Mouse (Mus musculus): ENCODE results near the gene Cep295nl. TPM values are rescaled to one million over a fixed set of nuclear protein-coding genes. Genes with fewer than 3 reads are reported as not detected.

Gene Cep295nl
- polyA plus RNA-seq, 1 experiment from 2014 or later: 0.15 TPM

DNA sequence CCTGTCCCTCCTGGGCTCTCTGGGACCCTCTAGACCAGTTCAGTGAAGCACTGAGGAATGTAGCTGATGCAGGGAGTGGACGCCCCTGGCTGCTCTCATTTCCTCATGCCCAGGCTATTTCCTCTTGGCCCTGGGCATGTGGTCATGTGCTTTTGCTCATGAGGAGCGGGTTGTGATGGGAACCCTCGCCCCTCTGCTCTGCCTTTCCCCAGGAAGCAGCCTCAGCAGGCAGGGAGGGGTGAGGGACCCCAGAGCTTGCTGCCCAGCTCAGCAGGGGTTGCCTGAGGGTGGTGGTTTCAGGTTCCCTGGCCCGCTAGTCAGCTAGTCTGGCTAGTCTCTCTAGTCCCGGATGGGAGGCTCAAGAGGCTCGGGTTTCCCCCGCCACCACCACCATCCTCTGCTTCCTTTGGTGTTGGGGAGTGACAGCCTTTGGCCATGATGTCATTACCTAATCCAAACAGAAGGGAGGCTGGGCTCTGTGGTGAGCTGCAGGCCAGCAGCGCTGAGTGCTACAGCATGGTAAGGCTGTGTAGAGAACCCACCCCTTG is 20.7 kb upstream of the Cep295nl start:
- H3K4me2 ChIP-seq (ENCODE audit: low read length): no peak overlapping the region
- peaks cover 3% of the 10 kb centered on the region; the same call in 1 of the 2 replicates for H3K4me1 ChIP-seq (ENCODE audit: control insufficient read depth, insufficient read depth, low read depth, low read length)
- H3K9ac ChIP-seq (ENCODE audit: low read depth, low read length): peak overlapping the region; percentile 27; the same call in 1 of the 2 replicates
- ATAC-seq: peak; percentile 69
- no peak overlapping the region for H3K27ac ChIP-seq (ENCODE audit: low read depth, low read length)
- no peaks in the 10 kb centered on the region for H3K27me3 ChIP-seq (replicated peaks; ENCODE audit: control insufficient read depth, insufficient read depth, low read length)
- H3K4me3 ChIP-seq (ENCODE audit: low read length): no peak overlapping the region
- no peaks in the 10 kb centered on the region for H3K9me3 ChIP-seq (ENCODE audit: control insufficient read depth, low read length)
- no peaks in the 10 kb centered on the region for H3K36me3 ChIP-seq (ENCODE audit: control insufficient read depth, insufficient read depth, low read length)
- 13% methylated on average over 8 of the region's 8 CpGs for WGBS

DNA sequence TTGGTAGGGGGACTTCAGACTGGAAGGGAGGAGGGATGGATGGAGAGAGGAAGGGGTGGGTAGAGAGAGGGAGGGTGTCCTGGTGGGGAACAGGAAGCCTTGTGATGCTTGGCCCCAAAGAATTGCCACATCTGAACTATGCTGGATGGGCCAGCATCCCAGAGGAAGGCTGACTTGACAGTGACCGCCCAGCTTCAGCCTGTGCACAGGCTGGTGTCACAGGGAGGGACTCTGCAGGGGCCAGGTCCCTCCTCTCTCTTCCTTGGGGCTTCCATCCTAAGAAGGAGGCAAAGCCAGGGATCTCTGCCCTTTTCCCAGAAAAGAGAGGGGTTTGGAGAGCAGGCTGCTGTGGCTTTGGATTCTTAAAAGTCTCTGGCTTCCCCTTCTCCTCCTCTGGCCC is 20.2 kb upstream of the Cep295nl start:
- no peak overlapping the region for H3K27ac ChIP-seq (ENCODE audit: low read depth, low read length)
- WGBS: 80% methylated on average over 1 of the region's 1 CpGs
- H3K4me3 ChIP-seq (ENCODE audit: low read length): no peak overlapping the region
- peaks cover 3% of the 10 kb centered on the region; the same call in 1 of the 2 replicates for H3K4me1 ChIP-seq (ENCODE audit: control insufficient read depth, insufficient read depth, low read depth, low read length)
- no peaks in the 10 kb centered on the region for H3K27me3 ChIP-seq (replicated peaks; ENCODE audit: control insufficient read depth, insufficient read depth, low read length)
- no peaks in the 10 kb centered on the region for H3K36me3 ChIP-seq (ENCODE audit: control insufficient read depth, insufficient read depth, low read length)
- H3K9ac ChIP-seq (ENCODE audit: low read depth, low read length): no peak overlapping the region
- no peaks in the 10 kb centered on the region for H3K9me3 ChIP-seq (ENCODE audit: control insufficient read depth, low read length)
- ATAC-seq: no peak
- no peak overlapping the region for H3K4me2 ChIP-seq (ENCODE audit: low read length)

DNA sequence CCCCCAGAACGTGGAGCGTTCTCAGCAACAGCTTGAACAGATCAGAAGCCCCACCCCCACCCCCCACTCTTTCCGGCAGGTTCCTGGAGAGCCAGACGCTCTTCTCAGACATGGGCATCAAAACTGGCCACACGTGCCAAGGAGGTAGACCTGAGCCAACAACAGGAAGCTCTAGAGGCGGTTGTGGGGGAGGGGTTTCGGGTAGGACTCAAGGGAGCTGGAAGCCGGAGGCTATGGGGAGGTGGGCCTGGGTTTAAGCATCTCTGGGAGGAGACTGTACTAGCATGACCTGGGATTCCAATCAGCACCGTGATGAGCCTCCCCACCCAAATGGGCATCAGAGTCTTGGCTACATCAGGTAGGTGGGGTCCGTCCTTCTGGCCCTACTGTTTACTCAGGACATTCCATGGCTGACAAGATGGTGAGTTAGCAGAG is 18.6 kb upstream of the Cep295nl start:
- no peak for ATAC-seq
- Histone ChIP-seq H3K4me3 (ENCODE audit: low read length) (no peak overlapping the region), H3K27ac (ENCODE audit: low read depth, low read length) (no peak overlapping the region), H3K27me3 (replicated peaks; ENCODE audit: control insufficient read depth, insufficient read depth, low read length) (no peaks in the 10 kb centered on the region), H3K4me1 (ENCODE audit: control insufficient read depth, insufficient read depth, low read depth, low read length) (peaks cover 5% of the 10 kb centered on the region), H3K9ac (ENCODE audit: low read depth, low read length) (no peak overlapping the region), H3K36me3 (ENCODE audit: control insufficient read depth, insufficient read depth, low read length) (no peaks in the 10 kb centered on the region), H3K9me3 (ENCODE audit: control insufficient read depth, low read length) (no peaks in the 10 kb centered on the region), H3K4me2 (ENCODE audit: low read length) (no peak overlapping the region)
- WGBS: 69% methylated on average over 10 of the region's 10 CpGs

DNA sequence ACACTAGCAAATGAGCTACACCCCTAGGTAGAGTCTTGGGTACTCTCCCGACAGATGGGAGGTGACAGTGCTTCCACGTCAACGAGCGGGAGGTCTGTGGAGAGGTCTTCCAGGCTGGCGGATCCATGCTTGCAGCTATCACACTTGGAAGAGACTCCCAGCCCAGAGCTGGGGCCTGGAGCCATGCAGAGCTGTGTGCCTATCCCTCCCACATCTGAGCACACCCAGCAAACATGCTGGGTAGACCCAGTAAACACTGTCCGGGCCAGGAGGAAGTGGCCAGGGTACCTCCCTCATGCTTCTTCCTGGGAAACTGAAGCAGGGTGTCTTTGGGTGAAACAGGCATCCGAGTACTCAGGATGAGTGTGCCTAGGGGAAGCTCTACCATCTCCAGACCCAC is 18.2 kb upstream of the Cep295nl start:
- WGBS: 71% methylated on average over 7 of the region's 7 CpGs
- H3K4me2 ChIP-seq (ENCODE audit: low read length): no peak overlapping the region
- no peaks in the 10 kb centered on the region for H3K27me3 ChIP-seq (replicated peaks; ENCODE audit: control insufficient read depth, insufficient read depth, low read length)
- no peak overlapping the region for H3K9ac ChIP-seq (ENCODE audit: low read depth, low read length)
- H3K4me1 ChIP-seq (ENCODE audit: control insufficient read depth, insufficient read depth, low read depth, low read length): peaks cover 9% of the 10 kb centered on the region
- H3K36me3 ChIP-seq (ENCODE audit: control insufficient read depth, insufficient read depth, low read length): no peaks in the 10 kb centered on the region
- H3K4me3 ChIP-seq (ENCODE audit: low read length): no peak overlapping the region
- no peak for ATAC-seq
- no peak overlapping the region for H3K27ac ChIP-seq (ENCODE audit: low read depth, low read length)
- no peaks in the 10 kb centered on the region for H3K9me3 ChIP-seq (ENCODE audit: control insufficient read depth, low read length)

DNA sequence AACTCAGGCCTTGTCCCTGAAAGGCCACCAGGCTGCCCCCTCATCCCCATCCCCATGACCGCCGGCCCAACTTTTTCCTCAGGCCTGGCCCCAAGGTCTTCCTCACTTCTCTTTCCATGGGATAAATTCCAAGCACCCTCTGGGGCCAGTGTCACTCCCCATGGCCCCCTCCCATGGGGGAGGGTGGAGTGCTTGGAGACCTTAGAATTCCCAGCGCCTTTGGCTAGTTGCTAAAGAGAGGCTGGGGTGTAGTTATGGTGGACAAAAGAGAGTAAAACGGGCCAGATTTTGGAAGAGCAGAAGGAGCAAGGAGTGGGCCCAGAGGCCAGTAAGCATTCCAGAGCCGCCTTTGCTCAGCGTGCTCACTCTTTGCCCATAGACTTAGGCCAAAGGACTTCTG is 13.3 kb upstream of the Cep295nl start, which contains the start of gene Timp2:
TSS of gene Timp2 (minus strand) at position 101 of the 400 bp plus-strand sequence.
- peak within 1 kb of the TSS; percentile 95 for H3K9ac ChIP-seq (ENCODE audit: low read depth, low read length)
- H3K27ac ChIP-seq (ENCODE audit: low read depth, low read length): peak within 1 kb of the TSS; percentile 86
- no peaks in the 10 kb centered on the region for H3K9me3 ChIP-seq (ENCODE audit: control insufficient read depth, low read length)
- ATAC-seq: no peak
- WGBS: 28% methylated on average over 6 of the region's 6 CpGs
- H3K4me3 ChIP-seq (ENCODE audit: low read length): peak within 1 kb of the TSS; percentile 77
- no peaks in the 10 kb centered on the region for H3K36me3 ChIP-seq (ENCODE audit: control insufficient read depth, insufficient read depth, low read length)
- peaks cover 27% of the 10 kb centered on the region for H3K4me1 ChIP-seq (ENCODE audit: control insufficient read depth, insufficient read depth, low read depth, low read length)
- peak within 1 kb of the TSS; percentile 82 for H3K4me2 ChIP-seq (ENCODE audit: low read length)
- no peaks in the 10 kb centered on the region for H3K27me3 ChIP-seq (replicated peaks; ENCODE audit: control insufficient read depth, insufficient read depth, low read length)

DNA sequence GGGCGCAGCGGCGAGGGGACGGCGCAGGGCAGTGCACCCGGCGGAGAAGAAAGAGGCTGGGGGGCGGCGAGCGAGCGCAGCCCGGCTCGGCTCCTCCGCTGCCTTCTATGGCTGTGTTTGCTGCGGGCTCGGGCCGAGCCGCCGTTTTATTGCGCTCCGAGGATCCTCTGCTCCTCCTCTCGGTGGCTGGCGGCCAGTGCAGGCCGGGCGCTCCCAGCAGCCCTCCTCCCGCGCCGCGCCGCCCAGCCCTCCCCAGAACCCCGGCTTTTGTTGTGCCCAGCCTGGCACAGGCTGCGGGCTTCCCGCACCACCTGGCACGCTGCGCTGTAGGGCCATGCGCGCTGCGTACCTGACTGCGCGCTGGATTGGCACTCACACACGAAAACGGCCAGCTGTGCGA is 12.9 kb upstream of the Cep295nl start:
- under 1% methylated on average over 25 of the region's 43 CpGs for WGBS
- Histone ChIP-seq H3K9ac (ENCODE audit: low read depth, low read length) (peak overlapping the region; percentile 95), H3K4me3 (ENCODE audit: low read length) (peak overlapping the region; percentile 77), H3K27me3 (replicated peaks; ENCODE audit: control insufficient read depth, insufficient read depth, low read length) (no peaks in the 10 kb centered on the region), H3K27ac (ENCODE audit: low read depth, low read length) (peak overlapping the region; percentile 86), H3K9me3 (ENCODE audit: control insufficient read depth, low read length) (no peaks in the 10 kb centered on the region), H3K36me3 (ENCODE audit: control insufficient read depth, insufficient read depth, low read length) (no peaks in the 10 kb centered on the region), H3K4me1 (ENCODE audit: control insufficient read depth, insufficient read depth, low read depth, low read length) (peaks cover 27% of the 10 kb centered on the region), H3K4me2 (ENCODE audit: low read length) (peak overlapping the region; percentile 82)
- peak; percentile 96 for ATAC-seq

DNA sequence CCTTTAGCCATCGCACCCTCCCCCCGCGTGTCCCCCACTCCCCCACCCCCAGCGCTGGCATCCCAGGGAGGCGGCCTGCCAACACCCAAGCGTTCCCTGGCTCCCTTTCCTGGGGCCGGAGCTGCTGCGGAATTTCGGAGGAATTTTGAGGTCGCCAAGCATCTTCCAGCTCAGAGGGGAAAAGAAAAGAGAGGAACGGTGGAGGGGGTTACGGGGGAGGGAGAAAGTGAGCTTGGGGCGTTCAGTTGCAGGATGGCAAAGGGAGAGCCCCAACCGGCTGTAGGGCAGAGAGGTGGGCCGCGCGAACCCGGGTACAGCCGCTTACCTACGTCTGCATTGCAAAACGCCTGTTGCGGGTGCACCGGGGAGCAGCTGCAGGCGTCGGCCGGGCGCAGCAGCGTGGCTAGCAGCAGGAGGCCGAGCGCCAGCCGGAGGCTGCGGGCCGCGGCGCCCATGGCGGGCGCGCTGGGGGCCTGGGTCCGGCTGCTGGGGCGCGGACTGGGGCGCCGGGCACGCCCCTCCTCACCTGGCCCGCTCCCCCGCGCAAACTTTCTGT is 12.4 kb upstream of the Cep295nl start:
- H3K4me3 ChIP-seq (ENCODE audit: low read length): peak overlapping the region; percentile 77
- H3K9me3 ChIP-seq (ENCODE audit: control insufficient read depth, low read length): no peaks in the 10 kb centered on the region
- WGBS: under 1% methylated on average over 47 of the region's 47 CpGs
- H3K27me3 ChIP-seq (replicated peaks; ENCODE audit: control insufficient read depth, insufficient read depth, low read length): no peaks in the 10 kb centered on the region
- no peaks in the 10 kb centered on the region for H3K36me3 ChIP-seq (ENCODE audit: control insufficient read depth, insufficient read depth, low read length)
- peak overlapping the region; percentile 82 for H3K4me2 ChIP-seq (ENCODE audit: low read length)
- peak overlapping the region; percentile 95 for H3K9ac ChIP-seq (ENCODE audit: low read depth, low read length)
- ATAC-seq: peak; percentile 44; the same call in 1 of the 2 replicates
- peaks cover 27% of the 10 kb centered on the region for H3K4me1 ChIP-seq (ENCODE audit: control insufficient read depth, insufficient read depth, low read depth, low read length)
- H3K27ac ChIP-seq (ENCODE audit: low read depth, low read length): peak overlapping the region; percentile 86

DNA sequence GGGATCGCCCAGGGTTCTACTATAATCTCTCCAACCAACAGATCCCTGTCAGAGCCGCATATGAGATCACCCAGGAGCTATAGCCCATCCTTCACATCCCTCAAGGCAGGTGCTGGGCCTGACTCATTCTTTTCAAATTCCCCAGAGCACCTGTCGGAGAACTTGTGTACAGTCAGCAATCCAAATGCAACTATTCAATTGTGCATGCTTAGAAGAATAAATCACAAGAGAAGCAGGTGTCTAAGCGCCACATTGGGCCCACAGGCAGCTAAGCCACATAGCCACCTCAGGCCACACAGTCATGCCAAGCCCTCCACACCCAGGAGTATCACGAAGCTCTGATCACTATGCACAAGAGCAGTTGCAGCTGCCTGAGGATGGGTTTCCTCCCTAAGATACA is 7.2 kb upstream of the Cep295nl start:
- Histone ChIP-seq H3K27me3 (replicated peaks; ENCODE audit: control insufficient read depth, insufficient read depth, low read length) (no peaks in the 10 kb centered on the region), H3K9me3 (ENCODE audit: control insufficient read depth, low read length) (no peaks in the 10 kb centered on the region), H3K4me3 (ENCODE audit: low read length) (no peak overlapping the region), H3K4me2 (ENCODE audit: low read length) (no peak overlapping the region), H3K27ac (ENCODE audit: low read depth, low read length) (no peak overlapping the region), H3K9ac (ENCODE audit: low read depth, low read length) (no peak overlapping the region), H3K4me1 (ENCODE audit: control insufficient read depth, insufficient read depth, low read depth, low read length) (peaks cover 29% of the 10 kb centered on the region), H3K36me3 (ENCODE audit: control insufficient read depth, insufficient read depth, low read length) (no peaks in the 10 kb centered on the region)
- no peak for ATAC-seq
- 88% methylated on average over 5 of the region's 5 CpGs for WGBS

DNA sequence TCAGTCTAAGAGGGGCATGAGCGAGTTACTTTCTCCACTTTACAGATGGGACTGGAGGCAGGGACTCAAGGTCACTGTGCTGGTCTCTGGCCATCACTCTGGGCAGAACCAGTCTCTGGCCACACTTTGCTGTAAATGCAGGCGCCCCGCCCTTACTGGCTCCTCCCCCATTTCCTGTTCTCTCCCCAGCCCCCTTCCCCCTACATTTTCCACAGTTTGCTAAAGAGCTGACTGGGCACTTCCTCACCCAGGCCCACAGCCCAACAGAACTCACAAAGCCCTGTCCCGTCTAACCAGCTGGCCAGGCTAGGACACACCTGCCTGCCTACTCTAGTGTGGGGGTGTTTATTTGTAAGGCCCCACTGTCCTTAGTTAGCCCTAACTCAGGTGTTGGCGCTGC is 6.6 kb upstream of the Cep295nl start:
- peaks cover 25% of the 10 kb centered on the region for H3K4me1 ChIP-seq (ENCODE audit: control insufficient read depth, insufficient read depth, low read depth, low read length)
- no peaks in the 10 kb centered on the region for H3K27me3 ChIP-seq (replicated peaks; ENCODE audit: control insufficient read depth, insufficient read depth, low read length)
- no peak overlapping the region for H3K27ac ChIP-seq (ENCODE audit: low read depth, low read length)
- H3K36me3 ChIP-seq (ENCODE audit: control insufficient read depth, insufficient read depth, low read length): no peaks in the 10 kb centered on the region
- no peak overlapping the region for H3K4me3 ChIP-seq (ENCODE audit: low read length)
- no peak for ATAC-seq
- no peaks in the 10 kb centered on the region for H3K9me3 ChIP-seq (ENCODE audit: control insufficient read depth, low read length)
- no peak overlapping the region for H3K4me2 ChIP-seq (ENCODE audit: low read length)
- no peak overlapping the region for H3K9ac ChIP-seq (ENCODE audit: low read depth, low read length)
- 76% methylated on average over 5 of the region's 5 CpGs for whole genome bisulfite sequencing

Measured in hindbrain, embryonic 16.5 days (tissue).